Comparison of ENCODE assay signal across 9 mouse cellular contexts in genomic region chr9:43106426-43107186, GRCm38 (mm10). TPM values are rescaled to one million over a fixed set of nuclear protein-coding genes. Genes with fewer than 3 reads are reported as not detected.
DNase-seq lines count a peak whose midpoint lies in the region; ATAC-seq and TF ChIP-seq lines count a peak whose summit lies in the region.
"Had no signal": no experiment of that assay in that cellular context is flagged by ENCODE, and none has a peak within 500 bp of the region (broad histone marks: within the 10 kb centered on the region; RNA-seq: fewer than 3 reads in every experiment).

No protein-coding gene starts in this region.

- H3K27me3 ChIP-seq in forebrain, embryonic 12.5 days, result no peaks in the 10 kb centered on the region
- no peaks in the 10 kb centered on the region for H3K27me3 ChIP-seq in hindbrain, embryonic 15.5 days
- H3K27me3 ChIP-seq in liver, embryonic 14.5 days (ENCODE audit: control insufficient read depth, insufficient read depth, low read length), result peaks cover 15% of the 10 kb centered on the region
- no peaks in the 10 kb centered on the region for H3K27me3 ChIP-seq in neural tube, embryonic 15.5 days (replicated peaks)
- H3K27me3 ChIP-seq: Patski had no signal

- peaks cover 17% of the 10 kb centered on the region for H3K36me3 ChIP-seq in forebrain, embryonic 12.5 days (replicated peaks)
- H3K36me3 ChIP-seq in hindbrain, embryonic 15.5 days, result peaks cover 10% of the 10 kb centered on the region
- H3K36me3 ChIP-seq in liver, embryonic 14.5 days (replicated peaks; ENCODE audit: control insufficient read depth, insufficient read depth, low read depth), result no peaks in the 10 kb centered on the region
- H3K36me3 ChIP-seq in neural tube, embryonic 15.5 days, result peaks cover 20% of the 10 kb centered on the region

- TF ChIP-seq EP300 in liver, embryonic 14.5 days (IDR thresholded peaks at IDR 0.05; ENCODE audit: low read depth), result no peak

- peak overlapping the region; percentile 91 for H3K4me3 ChIP-seq in forebrain, embryonic 12.5 days (replicated peaks)
- peak overlapping the region; percentile 94 for H3K4me3 ChIP-seq in hindbrain, embryonic 15.5 days
- peak overlapping the region; percentile 89 to 98 for H3K4me3 ChIP-seq in liver, embryonic 14.5 days (ENCODE audit: insufficient read depth in 1 of 2, low read depth in 2 of 2, low read length in 2 of 2)
- H3K4me3 ChIP-seq in neural tube, embryonic 15.5 days (replicated peaks), result peak overlapping the region; percentile 74

- peak; percentile 16 for ATAC-seq in activated CD4-positive, CD25-positive, alpha-beta regulatory T cell, adult 4 months
- ATAC-seq in forebrain, embryonic 12.5 days (ENCODE audit: low FRiP score), result peak; percentile 42
- peak; percentile 44; the same call in 1 of the 2 replicates for ATAC-seq in hindbrain, embryonic 15.5 days (ENCODE audit: low FRiP score, low read depth)
- no peak for ATAC-seq in liver, embryonic 14.5 days (ENCODE audit: insufficient read depth)
- peak; percentile 39 for ATAC-seq in neural tube, embryonic 15.5 days (ENCODE audit: low FRiP score)

- peak overlapping the region; percentile 86 for H3K9ac ChIP-seq in forebrain, embryonic 12.5 days
- H3K9ac ChIP-seq in hindbrain, embryonic 15.5 days, result peak overlapping the region; percentile 89
- H3K9ac ChIP-seq in liver, embryonic 14.5 days (replicated peaks), result peak overlapping the region; percentile 85
- H3K9ac ChIP-seq in neural tube, embryonic 15.5 days (replicated peaks), result 0 out of 2 replicates have a peak overlapping the region, but pooled peaks have one; percentile 81

- peaks cover 35% of the 10 kb centered on the region for H3K4me1 ChIP-seq in forebrain, embryonic 12.5 days
- peaks cover 42% of the 10 kb centered on the region for H3K4me1 ChIP-seq in hindbrain, embryonic 15.5 days (replicated peaks)
- peaks cover 18 to 23% of the 10 kb centered on the region in 2 experiments for H3K4me1 ChIP-seq in liver, embryonic 14.5 days (replicated peaks; ENCODE audit: control insufficient read depth in 2 of 2, insufficient read depth in 2 of 2, low read length in 1 of 2)
- H3K4me1 ChIP-seq in neural tube, embryonic 15.5 days, result peaks cover 49% of the 10 kb centered on the region

- WGBS in forebrain, embryonic 12.5 days, result 24% methylated on average over 22 of the region's 22 CpGs
- 16% methylated on average over 22 of the region's 22 CpGs for WGBS in hindbrain, embryonic 15.5 days
- 21% methylated on average over 22 of the region's 22 CpGs for WGBS in liver, embryonic 14.5 days (ENCODE audit: insufficient replicate concordance)
- 16% methylated on average over 22 of the region's 22 CpGs for WGBS in neural tube, embryonic 15.5 days

- intact Hi-C loops in gastrocnemius, postnatal 36 days (cut with DNase I), result loop anchor here (2.0 kb wide), 1 partner anchor 106 kb away; no protein-coding TSS in a partner anchor

- no peak for TF ChIP-seq CTCF in liver, embryonic 14.5 days (IDR thresholded peaks at IDR 0.05; ENCODE audit: low read depth)

- peak overlapping the region; percentile 83 for H3K4me2 ChIP-seq in forebrain, embryonic 12.5 days
- peak overlapping the region; percentile 83 for H3K4me2 ChIP-seq in hindbrain, embryonic 15.5 days
- peak overlapping the region; percentile 78 for H3K4me2 ChIP-seq in liver, embryonic 14.5 days (ENCODE audit: low read depth)
- H3K4me2 ChIP-seq in neural tube, embryonic 15.5 days, result peak overlapping the region; percentile 89

- peak; percentile 56 for DNase-seq in gastrocnemius, adult 18-20 months (ENCODE audit: low spot score)
- no peak for DNase-seq in gastrocnemius, postnatal 36 days
- no peak for DNase-seq in liver, embryonic 14.5 days (ENCODE audit: low read depth in 3 of 3, low spot score in 3 of 3)
- DNase-seq in right cerebral cortex, adult 2 months (ENCODE audit: low spot score in 2 of 2), result no peak

- H3K9me3 ChIP-seq in forebrain, embryonic 12.5 days, result no peaks in the 10 kb centered on the region
- no peaks in the 10 kb centered on the region for H3K9me3 ChIP-seq in hindbrain, embryonic 15.5 days
- H3K9me3 ChIP-seq in liver, embryonic 14.5 days (ENCODE audit: control insufficient read depth, low read length), result no peaks in the 10 kb centered on the region
- no peaks in the 10 kb centered on the region for H3K9me3 ChIP-seq in neural tube, embryonic 15.5 days (replicated peaks)

- peak overlapping the region; percentile 91 for H3K27ac ChIP-seq in forebrain, embryonic 12.5 days
- H3K27ac ChIP-seq in hindbrain, embryonic 15.5 days (replicated peaks), result peak overlapping the region; percentile 90
- H3K27ac ChIP-seq in liver, embryonic 14.5 days, result peak overlapping the region; percentile 80; the same call in 1 of the 2 replicates
- peak overlapping the region; percentile 85 for H3K27ac ChIP-seq in neural tube, embryonic 15.5 days (replicated peaks)

RNA-seq across cellular contexts. Expression of gene Arhgef12, which starts 0.4 kb away (rescaled TPM):
- 10 to 100 TPM; 41.5 to 54.8 TPM for total RNA-seq in gastrocnemius, adult 18-20 months (2021)
- 10 to 100 TPM; 44.9 to 45.2 TPM for total RNA-seq in gastrocnemius, postnatal 36 days (2021)
- 10 to 100 TPM; 11.3 to 11.4 TPM for polyA plus RNA-seq in activated CD4-positive, CD25-positive, alpha-beta regulatory T cell, adult 4 months (2017; shearing (Covaris generic))
- 14.2 and 17.8 TPM in 2 replicates for polyA plus RNA-seq in forebrain, embryonic 12.5 days (2016; fragmentation: Nextera tagmentation; extraction: Ambion mirVana)
- polyA plus RNA-seq in hindbrain, embryonic 15.5 days (2015; fragmentation: Nextera tagmentation; extraction: Ambion mirVana), result 18.5 and 20.3 TPM in 2 replicates
- polyA plus RNA-seq in liver, embryonic 14.5 days (2012; rRNA removed), result 7.5 and 9.3 TPM in 2 replicates
- 5.2 and 6.5 TPM in 2 replicates for polyA plus RNA-seq in liver, embryonic 14.5 days (2014; fragmentation: Nextera tagmentation; extraction: Ambion mirVana)
- 19.9 and 23.2 TPM in 2 replicates for polyA plus RNA-seq in neural tube, embryonic 15.5 days (2015; fragmentation: Nextera tagmentation; extraction: Ambion mirVana)

RNA-seq across cellular contexts. Expression of gene Tmem136, which starts 9.8 kb away (rescaled TPM):
- 1 to 10 TPM; 1.8 to 2.7 TPM for total RNA-seq in gastrocnemius, adult 18-20 months (2021)
- total RNA-seq in gastrocnemius, postnatal 36 days (2021), result 1 to 10 TPM; 1.1 to 3.2 TPM
- polyA plus RNA-seq in activated CD4-positive, CD25-positive, alpha-beta regulatory T cell, adult 4 months (2017; shearing (Covaris generic)), result 1 to 10 TPM; 3.0 to 3.1 TPM
- 11.4 and 12.1 TPM in 2 replicates for polyA plus RNA-seq in forebrain, embryonic 12.5 days (2016; fragmentation: Nextera tagmentation; extraction: Ambion mirVana)
- 7.2 and 10.0 TPM in 2 replicates for polyA plus RNA-seq in hindbrain, embryonic 15.5 days (2015; fragmentation: Nextera tagmentation; extraction: Ambion mirVana)
- polyA plus RNA-seq in liver, embryonic 14.5 days (2012; rRNA removed), result 0.94 and 0.97 TPM in 2 replicates
- polyA plus RNA-seq in liver, embryonic 14.5 days (2014; fragmentation: Nextera tagmentation; extraction: Ambion mirVana), result 0.47 and 0.57 TPM in 2 replicates
- polyA plus RNA-seq in neural tube, embryonic 15.5 days (2015; fragmentation: Nextera tagmentation; extraction: Ambion mirVana), result 9.3 and 11.0 TPM in 2 replicates
